8 mouse cellular contexts compared by ENCODE assay signal in the genomic region with DNA sequence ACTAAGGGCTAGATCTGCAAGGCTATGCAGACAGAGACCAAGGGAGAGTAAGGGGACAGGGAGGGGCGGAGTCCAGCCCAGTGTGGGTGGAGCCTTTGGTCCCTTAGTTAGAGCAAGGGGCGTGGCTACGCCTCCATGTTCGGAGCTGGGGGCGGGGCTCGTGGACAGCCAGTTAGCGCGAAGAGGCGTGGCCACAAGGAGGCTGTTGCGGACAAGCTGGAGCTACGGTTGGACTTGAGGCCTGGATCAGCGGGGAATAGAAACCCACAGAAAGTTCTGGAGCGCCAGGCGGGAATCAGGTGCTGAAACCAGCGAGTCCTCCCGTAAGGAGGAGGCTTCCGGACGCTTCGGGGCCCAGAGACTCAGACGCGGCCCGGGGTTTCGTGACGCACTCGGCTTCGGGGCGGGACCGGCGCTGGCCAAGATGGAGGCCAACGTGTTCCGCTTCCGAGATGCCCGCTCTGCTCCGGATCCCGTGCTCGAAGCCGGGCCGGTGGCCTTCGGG. TPM values are rescaled to one million over a fixed set of nuclear protein-coding genes. Genes with fewer than 3 reads are reported as not detected.
A peak's percentile ranks its signal among the peaks of the same experiment; 100 is the strongest.
DNase-seq lines count a peak whose midpoint lies in the region; ATAC-seq lines count a peak whose summit lies in the region.

A gene (plus strand): TSS at position 171 of the 505 bp plus-strand sequence.

- peak within 1 kb of the TSS; percentile 92 for H3K27ac ChIP-seq in hindbrain, embryonic 15.5 days (replicated peaks)

- H3K9me3 ChIP-seq in hindbrain, embryonic 15.5 days = no peaks in the 10 kb centered on the region

- H3K4me3 ChIP-seq in hindbrain, embryonic 15.5 days = peak within 1 kb of the TSS; percentile 78

- DNase-seq in T-cell, adult 2 months (ENCODE audit: low spot score) = peak; percentile 90
- DNase-seq in cerebellum, postnatal 36 days = peak; percentile 90 to 91
- DNase-seq in frontal cortex, postnatal 36 days (ENCODE audit: low spot score in 2 of 2) = peak; percentile 86 to 93
- peak; percentile 91 for DNase-seq in left cerebral cortex, adult 11 months (ENCODE audit: low spot score)
- peak; percentile 94 for DNase-seq in lung, postnatal 4 days
- peak; percentile 90 for DNase-seq in retina, postnatal 7 days (ENCODE audit: low read depth, low spot score)
- peak; percentile 78 for DNase-seq in urinary bladder, adult 2 months (ENCODE audit: low spot score)

- peak; percentile 94 for ATAC-seq in hindbrain, embryonic 15.5 days (ENCODE audit: low FRiP score, low read depth)

- peaks cover 7% of the 10 kb centered on the region; the same call in 1 of the 2 replicates for H3K27me3 ChIP-seq in hindbrain, embryonic 15.5 days

- H3K4me2 ChIP-seq in hindbrain, embryonic 15.5 days = peak within 1 kb of the TSS; percentile 73

- H3K4me1 ChIP-seq in hindbrain, embryonic 15.5 days (replicated peaks) = peaks cover 23% of the 10 kb centered on the region

- under 1% methylated on average over 39 of the region's 39 CpGs for WGBS in hindbrain, embryonic 15.5 days

- H3K9ac ChIP-seq in hindbrain, embryonic 15.5 days = peak within 1 kb of the TSS; percentile 83

- peaks cover 16% of the 10 kb centered on the region for H3K36me3 ChIP-seq in hindbrain, embryonic 15.5 days

RNA-seq across cellular contexts. Expression of the gene that starts here (rescaled TPM):
- polyA plus RNA-seq in hindbrain, embryonic 15.5 days (2015; fragmentation: Nextera tagmentation; extraction: Ambion mirVana) = 12.0 and 13.1 TPM in 2 replicates
- polyA plus RNA-seq in urinary bladder, adult 2 months (2012; rRNA removed) = 6.6 and 7.4 TPM in 2 replicates

Comparison
In these comparisons a context has a peak if more than half of its experiments do, and no peak if none do; other contexts are left out.
1. Peak in every context shown above with its lines: DNase-seq, ATAC-seq, H3K4me3 ChIP-seq and H3K27ac ChIP-seq.